Mouse (Mus musculus) E14TG2a.4 (cell line): Measurements from ENCODE around the gene Pcgf1.

ENCODE experiments used
- CTCF ChIP-seq: conservative IDR thresholded peaks from 2 replicates; pipeline ENCODE4 v1.5.1; 2014; ENCODE audit warnings: low read length
- NANOG ChIP-seq: IDR thresholded peaks from 2 replicates; pipeline ENCODE4 v1.6.1; 2014; ENCODE audit warnings: borderline replicate concordance, low read length, mixed read lengths

GRCm38 (mm10) chr6:83107566-83108400 is 30.1 kb downstream of the Pcgf1 start:
- TF ChIP-seq CTCF (peak; percentile 71), NANOG (no peak)
